Mouse (Mus musculus) ES-E14 (cell line): ENCODE data around the gene Ephb1. TPM values are rescaled to one million over a fixed set of nuclear protein-coding genes. Genes with fewer than 3 reads are reported as not detected.

Experiments used
- DNase-seq: peaks from one replicate; pipeline ENCODE4 v3.0.0-alpha.2; 2013; ENCODE audit warnings: low read depth, low spot score
- H3K27ac ChIP-seq: 2 replicates; pipeline ENCODE4 v1.5.1; 2012; ENCODE audit warnings: low read depth, mild to moderate bottlenecking, low read length, moderate library complexity, mixed read lengths; ENCODE audit not compliant: poor library complexity, insufficient read depth, severe bottlenecking
- H3K36me3 ChIP-seq: 2 replicates; pipeline ENCODE4 v1.6.1; 2012; ENCODE audit warnings: mild to moderate bottlenecking, low read length, moderate library complexity, mixed read lengths; ENCODE audit not compliant: control insufficient read depth, poor library complexity, insufficient read depth, severe bottlenecking
- H3K4me1 ChIP-seq, 2 experiments: fragments of 150-350 bp in 1 of 2; sonication (generic) in 1 of 2; 2 replicates each; pipeline ENCODE4 v1.6.1; 2012; ENCODE audit warnings: low read length in 2 of 2, mild to moderate bottlenecking in 1 of 2, mixed read lengths in 1 of 2; ENCODE audit not compliant: control insufficient read depth in 2 of 2, insufficient read depth in 2 of 2, poor library complexity in 1 of 2
- H3K4me3 ChIP-seq, 2 experiments: fragments of 150-350 bp in 1 of 2; sonication (generic) in 1 of 2; 2 replicates each; pipeline ENCODE4 v1.5.1; 2012; ENCODE audit warnings: low read length in 2 of 2, low read depth in 1 of 2, mild to moderate bottlenecking in 1 of 2, mixed read lengths in 1 of 2; ENCODE audit not compliant: insufficient read depth in 1 of 2, poor library complexity in 1 of 2, severe bottlenecking in 1 of 2
- H3K9ac ChIP-seq: 2 replicates; pipeline ENCODE4 v1.6.1; 2012; ENCODE audit warnings: low read depth, mild to moderate bottlenecking, low read length, mixed read lengths; ENCODE audit not compliant: poor library complexity, insufficient read depth, severe bottlenecking
- H3K9me3 ChIP-seq: fragments of 150-350 bp; sonication (generic); 2 replicates; pipeline ENCODE4 v1.6.1; 2012; ENCODE audit warnings: low read depth, mild to moderate bottlenecking, low read length; ENCODE audit not compliant: control insufficient read depth, insufficient read depth
- CHD2 ChIP-seq: IDR thresholded peaks from 2 replicates; pipeline ENCODE4 v1.6.1; 2014; ENCODE audit warnings: mild to moderate bottlenecking, low read depth, low read length, inconsistent platforms
- HCFC1 ChIP-seq: IDR thresholded peaks from 2 replicates; pipeline ENCODE4 v1.6.1; 2012; ENCODE audit warnings: low read length, inconsistent platforms, borderline replicate concordance; ENCODE audit not compliant: insufficient read depth
- MAFK ChIP-seq: IDR thresholded peaks from 2 replicates; pipeline ENCODE4 v1.6.1; 2014; ENCODE audit warnings: mild to moderate bottlenecking, low read depth, low read length, inconsistent platforms; ENCODE audit not compliant: insufficient read depth
- ZC3H11A ChIP-seq: IDR thresholded peaks from 2 replicates; pipeline ENCODE4 v1.6.1; 2012; ENCODE audit warnings: low read depth, mild to moderate bottlenecking, inconsistent platforms, low read length, borderline replicate concordance
- ZNF384 ChIP-seq: IDR thresholded peaks from 2 replicates; pipeline ENCODE4 v1.6.1; 2012; ENCODE audit warnings: low read depth, low read length, inconsistent platforms
- in situ Hi-C, 2 experiments: fragments of 600-800 bp; cut with MboI; formaldehyde crosslinking; loops; one replicate each; pipeline ENCODE4 v1.15.1; 2025; ENCODE audit warnings: low sequenced_read_pairs in 2 of 2, inconsistent platforms in 1 of 2; ENCODE audit not compliant: unreplicated experiment in 2 of 2
- total RNA-seq: library from RNA; depleted of rRNA; stranded (reverse); fragments of 300-350 nt; gene quantifications from 2 replicates; pipeline ENCODE4 v1.2.3, GENCODE M21; 2012

Gene Ephb1
- total RNA-seq, 1 experiment: 0.27 TPM

DNA sequence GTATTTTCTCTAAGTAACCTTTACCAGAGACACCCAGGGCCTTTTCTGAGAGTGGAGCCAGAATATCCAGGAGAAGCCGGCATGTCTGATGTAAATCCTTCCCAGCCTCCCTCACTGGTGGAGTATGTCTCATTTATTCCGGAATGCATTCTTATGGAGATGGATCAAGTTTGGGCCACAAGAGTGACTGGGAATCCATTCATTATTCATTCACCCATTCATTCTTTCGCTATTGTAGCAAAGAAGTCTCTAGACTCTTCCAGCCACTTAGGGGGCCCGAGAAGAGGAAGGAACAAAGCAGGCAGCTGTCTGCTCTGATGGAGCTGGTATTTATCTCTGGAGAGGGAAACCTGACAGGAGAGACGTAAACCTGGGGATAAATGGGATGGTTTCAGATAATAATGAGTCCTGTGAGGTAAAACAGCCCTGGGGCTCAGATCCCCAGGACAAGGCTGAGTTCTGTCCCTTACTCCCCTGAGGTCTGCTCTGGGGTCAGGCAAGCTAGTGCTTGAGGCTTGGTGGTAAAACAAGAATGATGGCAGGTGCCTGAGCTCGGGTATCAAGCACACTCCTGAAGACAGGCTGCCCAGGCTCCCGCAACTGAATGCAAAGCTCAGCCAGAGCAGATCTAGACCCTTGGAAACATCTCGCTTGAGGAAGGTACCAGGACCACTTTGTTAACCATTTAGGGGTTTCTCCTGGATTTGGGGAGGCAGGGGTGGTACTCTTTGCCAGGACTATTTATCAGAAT, 309.2 kb downstream of the Ephb1 start:
- no peaks in the 10 kb centered on the region for H3K9me3 ChIP-seq
- no peak overlapping the region for H3K27ac ChIP-seq
- no peak overlapping the region for H3K9ac ChIP-seq
- H3K4me1 ChIP-seq: no peaks in the 10 kb centered on the region
- no peak for DNase-seq
- no peak overlapping the region for H3K4me3 ChIP-seq
- no peaks in the 10 kb centered on the region for H3K36me3 ChIP-seq
- TF ChIP-seq MAFK (no peak), ZNF384 (no peak), ZC3H11A (no peak), CHD2 (no peak), HCFC1 (no peak)
- in situ Hi-C loops: no loop called here

DNA sequence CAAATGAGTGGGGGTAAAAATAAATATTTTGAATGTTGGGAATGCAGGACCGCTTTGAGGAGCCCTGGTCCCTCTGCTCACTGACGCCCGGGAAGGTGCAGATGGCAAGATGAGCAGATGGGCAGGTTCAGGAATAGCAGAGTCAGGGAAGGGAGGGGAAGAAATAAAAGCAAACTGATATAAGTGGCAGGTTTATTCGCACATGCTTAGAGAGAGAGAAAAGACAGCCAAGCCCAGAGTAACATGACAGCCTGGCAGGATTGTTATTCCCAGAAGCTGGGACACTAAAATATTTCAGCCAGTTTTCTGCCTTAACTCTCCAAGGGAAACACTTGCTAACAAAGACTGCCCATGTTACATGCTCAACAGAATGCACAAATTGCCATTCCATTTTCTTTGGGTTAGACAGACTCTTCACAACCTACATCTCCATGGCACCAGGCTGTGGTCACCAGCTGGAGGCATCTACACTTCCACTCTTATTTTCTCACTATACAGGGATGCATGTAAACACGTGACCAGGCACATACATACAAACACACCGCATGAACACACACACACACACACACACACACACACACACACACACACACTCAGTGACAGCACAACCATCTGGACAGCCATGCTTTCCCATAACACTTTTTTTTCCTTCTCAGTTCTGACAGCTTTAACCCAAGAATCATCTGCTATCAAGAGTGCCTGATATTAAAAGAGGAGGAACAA, 315.3 kb downstream of the Ephb1 start:
- in situ Hi-C loops: no loop called here
- Histone ChIP-seq H3K4me3 (no peak overlapping the region), H3K9me3 (no peaks in the 10 kb centered on the region), H3K36me3 (no peaks in the 10 kb centered on the region), H3K9ac (no peak overlapping the region), H3K4me1 (no peaks in the 10 kb centered on the region), H3K27ac (no peak overlapping the region)
- TF ChIP-seq ZC3H11A (no peak), CHD2 (no peak), MAFK (no peak), ZNF384 (no peak), HCFC1 (no peak)
- no peak for DNase-seq

DNA sequence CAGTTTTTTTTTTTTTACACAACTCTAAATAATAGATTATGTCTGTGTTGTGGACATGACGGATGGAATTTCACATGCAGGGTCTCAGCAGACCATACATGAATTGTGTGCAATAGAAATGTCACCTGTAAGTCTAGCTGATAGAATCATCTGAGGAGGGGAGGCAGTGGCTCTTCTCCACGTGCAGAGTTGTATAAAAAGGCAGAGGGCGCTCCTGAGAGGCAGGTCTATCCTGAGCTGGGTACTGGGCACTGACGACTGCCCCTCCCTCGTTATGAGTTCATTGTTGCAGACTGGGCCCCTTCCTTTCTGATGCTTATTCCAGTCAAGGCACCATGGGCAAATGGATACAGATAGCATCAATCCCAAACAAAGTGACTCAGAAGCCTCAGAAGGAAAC, 318.4 kb downstream of the Ephb1 start:
- no peak for TF ChIP-seq MAFK
- no peak for TF ChIP-seq HCFC1
- TF ChIP-seq ZNF384: no peak
- TF ChIP-seq ZC3H11A: no peak
- TF ChIP-seq CHD2: no peak
- Histone ChIP-seq H3K9ac (no peak overlapping the region), H3K4me3 (no peak overlapping the region), H3K9me3 (no peaks in the 10 kb centered on the region), H3K4me1 (no peaks in the 10 kb centered on the region), H3K36me3 (no peaks in the 10 kb centered on the region), H3K27ac (no peak overlapping the region)
- DNase-seq: no peak
- in situ Hi-C loops: no loop called here

DNA sequence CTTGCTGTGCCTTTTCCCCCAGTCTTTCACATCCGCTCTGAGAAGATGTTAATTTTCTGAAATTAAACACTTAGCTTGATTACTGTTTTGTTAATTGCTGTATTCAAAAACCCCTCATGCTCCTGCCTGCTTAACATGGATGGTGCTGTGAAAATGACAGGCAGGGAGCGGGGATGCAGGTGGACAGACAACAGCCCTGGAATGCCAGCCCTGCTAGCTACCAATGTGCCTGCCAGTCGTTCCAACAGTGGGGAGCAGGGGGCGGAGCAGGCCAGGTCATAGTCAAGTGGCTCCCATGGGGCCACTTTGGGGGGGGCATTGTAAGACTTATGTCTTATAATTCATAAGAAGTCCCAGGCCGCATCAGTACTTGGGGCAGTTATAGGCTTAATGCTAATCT, 321.3 kb downstream of the Ephb1 start:
- in situ Hi-C loops: no loop called here
- no peak overlapping the region for H3K27ac ChIP-seq
- no peak for TF ChIP-seq ZNF384
- no peak for TF ChIP-seq CHD2
- TF ChIP-seq MAFK: no peak
- no peak for TF ChIP-seq ZC3H11A
- no peak for TF ChIP-seq HCFC1
- H3K4me3 ChIP-seq: no peak overlapping the region
- no peak for DNase-seq
- no peaks in the 10 kb centered on the region for H3K9me3 ChIP-seq
- H3K4me1 ChIP-seq: no peaks in the 10 kb centered on the region
- H3K36me3 ChIP-seq: no peaks in the 10 kb centered on the region
- no peak overlapping the region for H3K9ac ChIP-seq
